Mouse (Mus musculus): ENCODE measurements around the gene Fgd1.

- TF ChIP-seq CTCF (IDR thresholded peaks at IDR 0.05; ENCODE audit: low read depth): no peak
- no peak for TF ChIP-seq EP300 (IDR thresholded peaks at IDR 0.05; ENCODE audit: low read depth)
Measured at GRCm38 (mm10) chrX:151046777-151047430, 954 bp downstream of the Fgd1 start.
